Mouse (Mus musculus) ovary, postnatal 36 days (tissue): Measurements from ENCODE around the gene Heyl.
A peak's percentile ranks its signal among the peaks of the same experiment; 100 is the strongest.

Source experiments
- DNase-seq: peaks from one replicate; pipeline ENCODE4 v3.0.0; 2022; ENCODE audit warnings: low spot score, mixed read lengths

Heyl gene

GRCm38 (mm10) chr4:123233492-123234084 is at the start of gene Heyl:
Gene Heyl (plus strand): TSS chr4:123233556.
- DNase-seq, result peak; percentile 77

DNA sequence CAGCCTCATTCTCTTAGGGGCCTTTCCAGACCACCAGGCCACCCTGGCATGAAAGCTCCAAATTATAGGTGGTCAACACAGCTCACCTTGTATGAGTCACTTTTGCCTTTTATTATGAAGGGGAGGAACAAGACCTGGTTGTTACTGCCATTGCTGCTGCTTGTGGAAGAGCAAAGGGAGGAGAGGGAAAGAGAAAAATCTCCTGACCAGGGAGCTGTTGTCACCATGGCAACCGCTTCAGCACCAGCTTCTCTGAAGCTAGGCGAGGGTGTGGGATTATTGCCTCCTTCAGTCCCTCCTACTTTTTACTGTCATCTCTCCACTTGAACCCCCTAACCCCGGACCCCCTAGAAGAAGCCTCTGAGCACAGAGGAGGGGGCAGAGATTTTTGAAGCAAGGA is 48.5 kb upstream of the Heyl start:
- DNase-seq, result no peak

- DNase-seq, result no peak
These were observed 41.0 kb upstream of the Heyl start for GRCm38 (mm10) chr4:123192336-123192735.

DNA sequence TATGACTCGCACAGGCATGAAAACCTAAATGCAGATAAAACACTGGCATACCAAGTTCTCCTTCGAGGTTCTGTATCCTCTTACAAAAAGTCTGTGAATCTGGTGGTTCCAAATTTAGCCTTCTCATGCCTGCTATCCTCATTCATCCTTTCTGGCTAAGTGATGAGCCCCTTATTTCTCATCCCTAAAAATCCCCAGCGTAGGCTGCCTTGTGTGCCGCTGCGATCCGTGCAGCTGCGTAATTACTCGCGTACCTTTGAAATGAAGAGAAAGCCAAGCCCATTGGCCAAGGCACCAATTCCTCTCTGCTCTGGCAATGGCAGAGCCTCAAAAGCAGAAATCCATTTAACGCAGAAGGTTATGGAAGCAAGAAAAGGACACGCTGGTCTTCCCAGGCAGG is 39.6 kb upstream of the Heyl start:
- no peak for DNase-seq

- DNase-seq, result no peak
These were observed 36.7 kb upstream of the Heyl start for GRCm38 (mm10) chr4:123196695-123197094.

GRCm38 (mm10) chr4:123200771-123201185 is 32.6 kb upstream of the Heyl start:
- peak; percentile 67 for DNase-seq

GRCm38 (mm10) chr4:123201186-123202093 is 31.9 kb upstream of the Heyl start, which contains the start of gene Nt5c1a:
Gene Nt5c1a (plus strand): TSS chr4:123201504.
- DNase-seq, result peak; percentile 42

DNA sequence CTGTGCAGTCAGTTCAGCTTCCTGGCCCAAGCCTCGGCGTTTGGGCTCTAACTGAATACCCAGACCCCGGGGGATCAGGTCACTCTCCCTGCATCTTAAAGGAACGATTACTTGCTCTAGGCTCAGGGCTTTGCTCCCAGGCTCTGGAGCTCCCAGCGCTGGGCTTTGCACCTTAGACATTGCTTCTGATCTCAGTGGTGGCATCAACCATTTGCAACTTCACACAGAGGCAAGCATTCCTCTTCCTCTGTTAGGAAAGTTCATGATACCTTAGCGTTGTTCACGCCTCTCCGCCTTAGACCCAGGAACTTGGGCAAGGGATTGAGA is 31.3 kb upstream of the Heyl start:
- no peak for DNase-seq

DNA sequence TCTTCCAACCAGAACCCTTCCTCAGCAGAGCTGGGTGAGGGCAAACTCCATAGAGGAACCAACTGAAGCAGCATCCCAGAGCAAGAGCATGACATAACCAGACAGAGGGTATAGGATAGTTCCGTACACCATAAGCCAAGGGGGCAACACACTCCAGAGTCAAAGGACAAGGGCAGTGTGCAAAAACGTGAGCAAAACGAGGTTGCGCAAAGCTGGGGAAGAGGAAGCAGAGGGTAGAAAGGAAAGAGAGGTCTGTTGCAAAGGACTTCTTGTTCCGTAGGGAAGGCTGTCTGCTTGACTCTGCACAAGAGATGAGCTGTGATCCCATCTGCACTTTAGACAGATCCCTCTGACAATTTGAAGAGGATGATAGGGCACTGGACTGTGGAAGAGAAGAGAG is 26.0 kb upstream of the Heyl start:
- DNase-seq, result no peak

DNA sequence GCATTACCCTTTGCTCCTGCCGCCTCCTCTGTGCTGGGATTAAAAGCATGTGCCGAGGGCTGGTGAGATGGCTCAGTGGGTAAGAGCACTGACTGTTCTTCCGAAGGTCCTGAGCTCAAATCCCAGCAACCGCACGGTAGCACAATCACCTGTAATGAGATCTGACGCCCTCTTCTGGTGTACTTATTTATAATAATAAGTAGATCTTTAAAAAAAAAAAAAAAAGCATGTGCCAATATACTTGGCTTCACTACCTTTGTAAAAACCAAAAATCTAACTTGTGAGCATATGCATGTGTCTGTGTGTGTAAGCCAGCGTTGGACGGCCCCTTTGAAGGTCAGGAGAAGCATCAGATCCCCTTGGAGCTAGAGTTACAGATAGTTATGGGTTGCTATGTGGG is 22.4 kb upstream of the Heyl start:
- no peak for DNase-seq

DNA sequence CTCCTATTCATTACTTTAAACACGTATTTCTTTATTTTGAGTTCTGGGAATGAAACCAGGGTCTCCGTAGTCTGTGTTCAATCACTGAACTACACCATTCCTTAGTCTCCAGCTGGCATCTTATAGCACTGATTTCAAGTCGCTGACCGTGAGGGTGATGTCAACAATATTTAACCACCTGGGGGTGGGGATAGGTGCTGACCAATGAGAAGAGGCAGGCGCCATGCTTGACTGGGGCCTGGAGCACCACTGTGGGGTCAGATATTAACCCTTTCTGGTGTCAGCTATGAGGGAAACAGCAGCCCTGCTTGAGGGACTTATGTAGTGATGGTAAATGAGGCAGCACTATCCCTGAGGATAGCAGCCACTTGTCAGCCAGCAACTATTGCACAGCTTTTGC is 21.9 kb upstream of the Heyl start:
- no peak for DNase-seq

DNA sequence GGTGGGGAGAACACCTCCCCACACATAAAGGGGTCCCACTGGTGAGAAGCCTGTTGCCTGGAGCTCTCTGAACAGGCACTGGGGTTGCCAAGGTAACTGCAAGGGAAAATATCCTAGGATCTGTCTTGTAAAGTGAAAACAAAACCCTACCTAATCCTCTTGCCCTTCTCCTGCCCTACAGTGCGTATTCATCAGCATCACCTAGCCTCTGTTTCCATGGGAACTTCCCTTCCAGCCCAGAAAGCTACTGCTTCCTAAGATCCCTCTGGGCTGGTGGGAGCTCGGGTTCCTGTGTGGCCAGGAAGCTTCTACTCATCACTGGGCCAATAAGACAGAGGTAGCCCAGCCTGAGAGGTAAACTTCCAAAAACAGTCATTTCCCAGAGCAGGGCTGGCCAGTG is 21.0 kb upstream of the Heyl start:
- DNase-seq, result no peak

DNA sequence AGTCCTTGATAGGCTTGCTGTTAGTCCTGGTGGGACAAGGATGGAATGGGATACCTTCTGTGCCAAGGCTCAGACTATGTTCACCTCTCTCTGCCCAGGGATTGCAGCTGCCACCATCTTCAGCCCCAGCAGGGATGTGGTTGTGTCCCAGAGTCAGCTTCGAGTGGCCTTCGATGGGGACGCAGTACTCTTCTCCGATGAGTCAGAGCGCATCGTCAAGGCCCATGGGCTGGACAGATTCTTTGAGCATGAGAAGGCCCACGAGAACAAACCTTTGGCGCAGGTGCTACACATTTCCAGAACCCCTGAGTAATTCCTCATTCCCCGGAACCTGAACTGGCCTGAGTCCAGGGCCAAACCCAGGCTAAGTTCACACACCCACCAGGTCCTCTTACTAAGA is 19.4 kb upstream of the Heyl start:
- DNase-seq, result no peak

DNA sequence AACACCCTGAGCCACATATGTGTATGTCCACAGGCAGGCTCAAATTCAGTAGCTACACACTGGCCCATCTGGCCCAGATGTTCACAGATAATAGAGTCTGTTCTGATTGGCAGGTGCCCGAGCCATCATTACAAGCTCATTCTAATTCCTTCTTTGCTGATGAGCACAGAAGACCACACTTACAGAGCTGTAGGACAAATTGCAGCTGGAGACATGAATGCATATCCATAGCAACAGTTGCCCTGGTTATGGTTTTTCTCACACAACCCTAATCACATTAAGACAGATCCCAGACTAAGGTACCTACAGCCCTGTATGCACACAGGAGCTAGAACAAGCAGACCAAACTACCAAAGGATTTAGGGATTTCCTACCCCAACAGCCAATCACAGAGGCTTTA is 18.0 kb upstream of the Heyl start:
- no peak for DNase-seq

DNA sequence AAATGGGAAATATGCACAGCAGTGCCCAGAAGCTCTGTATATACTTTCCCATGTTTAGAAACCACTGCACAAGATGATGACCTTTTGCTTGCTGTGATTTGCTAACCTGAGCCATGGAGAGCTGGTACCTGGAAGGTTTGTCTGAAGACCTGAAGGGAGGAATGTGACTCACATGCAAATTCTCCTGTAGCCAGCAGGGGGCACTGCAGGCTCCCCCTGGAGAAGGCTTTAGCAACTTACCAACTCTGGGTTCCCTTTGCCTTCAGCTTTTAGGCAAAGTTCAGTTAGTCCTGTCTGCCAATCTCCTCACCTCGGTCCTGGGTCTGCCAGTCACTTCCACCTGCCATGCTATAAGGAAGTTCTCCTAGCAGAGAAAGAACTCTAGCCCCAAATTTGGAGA is 16.6 kb upstream of the Heyl start:
- no peak for DNase-seq

GRCm38 (mm10) chr4:123219720-123220357 is 13.5 kb upstream of the Heyl start:
- DNase-seq, result peak; percentile 77

DNA sequence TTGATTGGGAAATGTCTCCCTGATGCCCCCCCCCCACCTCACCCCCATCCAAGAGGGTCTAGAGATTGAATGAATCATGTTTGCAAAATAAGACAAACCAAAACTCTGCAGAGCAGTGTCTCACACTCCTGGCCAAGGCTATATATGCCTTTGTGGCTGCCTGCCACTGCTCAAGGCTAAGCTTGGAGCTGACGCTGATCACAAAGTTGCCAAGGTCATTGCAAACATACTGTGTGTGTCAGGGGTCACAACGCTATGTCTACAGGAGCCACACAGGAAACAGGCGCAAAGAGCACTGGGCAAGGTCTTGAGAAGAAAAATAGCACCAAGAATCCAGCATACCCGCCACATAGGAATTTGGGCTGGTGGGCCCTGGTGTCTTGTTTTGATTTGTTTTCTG is 12.7 kb upstream of the Heyl start:
- peak; percentile 51 for DNase-seq

DNA sequence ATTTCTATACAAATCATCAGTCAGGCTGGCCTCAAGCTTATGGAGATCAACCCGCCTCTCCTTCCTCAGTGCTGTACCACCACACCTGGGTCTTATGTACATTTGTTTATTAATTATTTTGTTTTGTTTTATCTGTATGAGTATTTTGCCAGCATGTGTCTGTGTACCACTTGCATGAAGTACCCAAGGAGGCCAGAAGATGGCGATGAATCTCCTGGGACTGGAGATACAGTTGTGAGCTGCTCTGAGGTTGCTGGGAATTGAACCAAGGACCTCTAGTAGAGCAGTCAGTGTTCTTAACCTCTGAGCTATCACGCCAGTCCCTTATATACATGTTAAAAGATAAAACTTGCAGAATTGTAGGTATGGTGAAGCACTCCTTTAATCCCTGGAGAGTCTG is 10.0 kb upstream of the Heyl start:
- no peak for DNase-seq

DNA sequence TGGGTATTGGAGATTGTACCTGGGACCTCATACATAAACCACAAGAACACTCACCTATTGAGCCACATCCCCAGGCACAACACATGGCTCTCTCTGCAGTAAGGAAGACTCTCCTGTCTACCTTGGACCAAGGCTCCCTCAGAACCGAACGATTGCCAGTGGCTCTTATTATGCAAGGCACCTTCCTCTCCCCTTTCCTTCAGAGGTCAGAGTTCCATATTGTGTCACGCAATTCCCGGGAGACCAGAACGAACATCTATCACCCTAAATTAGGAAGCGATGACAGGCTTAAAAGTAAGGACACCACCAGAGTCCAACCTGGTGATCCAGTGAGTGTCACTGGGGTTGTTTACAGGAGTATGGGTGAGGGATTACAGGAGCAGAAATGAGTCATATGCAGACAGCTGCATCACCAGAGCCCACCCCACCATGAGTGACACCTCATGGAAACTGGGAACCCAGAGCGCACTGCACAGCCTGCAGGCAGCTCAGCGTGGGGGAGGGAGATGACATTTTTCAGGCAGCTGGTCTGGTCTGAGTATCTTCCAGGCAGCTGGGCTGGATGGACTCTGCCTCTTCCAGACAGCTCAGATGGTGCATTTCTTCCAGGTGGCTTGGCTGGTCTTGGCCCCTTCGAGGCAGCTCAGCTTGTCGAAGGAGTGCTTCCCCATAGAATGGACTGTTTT is 7.5 kb upstream of the Heyl start:
- DNase-seq, result no peak

GRCm38 (mm10) chr4:123227707-123228106 is 5.6 kb upstream of the Heyl start:
- DNase-seq, result no peak

DNA sequence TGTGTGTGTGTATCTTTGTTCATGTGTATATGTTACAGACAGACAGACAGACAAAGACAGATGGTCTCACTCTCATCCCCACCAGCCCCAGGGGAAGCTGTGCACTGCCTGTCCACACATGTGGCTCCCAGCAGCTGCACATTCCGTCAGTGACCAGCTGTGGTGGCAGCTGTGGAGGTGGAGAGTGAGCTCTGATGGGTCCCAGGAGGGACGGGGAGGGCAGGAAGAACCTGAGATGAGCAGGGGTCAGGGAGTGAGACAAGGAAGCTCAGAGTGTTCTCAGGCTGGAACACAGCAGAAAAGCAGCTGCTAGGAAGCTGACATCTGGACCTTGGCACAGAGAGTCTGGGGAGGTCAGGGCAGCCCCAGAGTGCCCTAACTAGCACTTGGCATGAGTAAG is 5.1 kb upstream of the Heyl start:
- no peak for DNase-seq

DNA sequence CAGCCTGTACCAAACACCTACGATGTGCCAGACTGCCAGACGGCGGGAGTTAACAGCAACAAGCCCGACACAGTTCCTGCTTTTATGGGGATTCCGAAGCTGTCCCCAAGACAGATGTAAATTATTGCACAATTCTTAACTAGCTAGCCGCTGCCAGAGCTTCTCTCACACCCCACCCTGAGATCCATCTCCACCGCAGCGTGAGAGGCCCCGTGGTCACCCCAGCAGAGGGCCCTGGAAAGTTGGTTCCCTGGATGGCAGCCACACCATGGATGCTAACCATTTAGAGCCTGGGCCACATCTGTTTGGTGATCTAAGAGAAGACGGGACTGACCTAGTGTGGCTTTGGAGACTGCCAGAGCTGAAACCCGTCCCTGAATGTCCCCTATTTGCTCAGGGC is 4.2 kb upstream of the Heyl start:
- no peak for DNase-seq

DNA sequence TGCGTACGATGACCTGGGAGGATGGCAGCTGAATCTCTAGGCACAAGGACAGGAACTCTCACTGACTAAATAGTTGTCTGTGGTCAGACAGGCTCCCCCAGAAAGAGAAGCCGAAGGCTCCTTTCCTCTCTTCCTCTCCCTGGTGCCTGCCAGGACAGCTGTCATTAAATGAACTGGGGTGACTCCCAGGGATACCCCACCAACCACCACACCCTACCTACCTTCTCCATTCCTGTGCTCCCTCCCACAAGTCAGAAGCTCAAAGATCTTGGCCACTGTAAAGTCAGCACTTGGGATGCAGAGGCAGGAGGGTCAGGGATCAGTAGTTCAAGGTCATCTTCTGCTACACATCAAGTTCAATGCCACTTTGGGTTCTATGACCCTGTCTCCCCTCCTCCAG is 515 bp upstream of the Heyl start:
- DNase-seq, result no peak
